Mouse (Mus musculus): ENCODE results near the gene Brwd1.
A peak's percentile ranks its signal among the peaks of the same experiment; 100 is the strongest.
"Not testable (repeated sequence)": the region's sequence is repeated elsewhere in the genome, so short reads cannot be mapped to it uniquely, and the experiment has no call there.

Gene Brwd1

DNA sequence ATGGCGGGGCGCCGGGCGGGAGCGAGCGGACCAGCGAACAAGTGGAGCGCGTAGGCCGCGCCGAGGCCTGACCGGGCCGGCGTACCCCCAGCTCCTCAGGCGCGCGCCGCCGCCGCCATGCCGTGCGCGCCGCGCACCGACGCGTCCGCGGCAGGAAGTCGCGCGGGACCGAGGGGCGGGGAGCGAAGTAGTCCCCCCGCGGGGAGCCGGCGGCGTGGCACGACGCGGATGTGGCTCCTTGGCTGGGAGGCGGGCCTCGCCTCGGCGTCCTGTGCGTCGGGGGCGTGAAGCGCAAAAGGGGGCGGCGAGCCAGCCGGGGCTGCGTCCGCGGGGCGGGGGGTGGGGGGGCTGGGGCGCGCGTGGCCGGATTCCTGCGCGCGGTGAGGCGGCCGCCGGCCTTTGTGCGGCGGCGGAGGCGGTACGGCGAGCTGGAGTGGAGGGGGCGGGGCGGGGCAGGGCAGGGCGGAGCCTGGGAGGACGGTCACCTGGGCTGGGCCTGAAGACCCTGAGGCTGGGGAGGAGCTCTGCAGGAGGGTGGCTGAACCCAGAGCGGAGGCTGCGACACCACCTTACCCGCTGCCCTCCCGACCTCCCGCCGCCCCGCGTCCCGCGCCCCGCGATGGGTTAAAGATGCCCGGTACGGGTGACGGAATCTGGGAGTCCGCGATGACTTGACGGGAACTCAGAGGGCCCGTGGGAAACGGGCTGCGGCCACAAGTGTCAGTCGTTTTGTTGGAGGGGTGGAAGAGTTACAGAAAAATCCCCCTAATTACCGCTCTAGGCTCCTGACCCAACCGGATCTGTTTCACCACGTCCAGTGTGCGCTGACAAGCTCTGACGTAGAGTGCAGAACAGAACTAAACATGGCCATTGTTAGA, at the start of gene Brwd1:
TSS of gene Brwd1 (minus strand) at position 226 of the 878 bp plus-strand sequence.
- DNase-seq (ENCODE audit: low read depth, low spot score): peak; percentile 98

DNA sequence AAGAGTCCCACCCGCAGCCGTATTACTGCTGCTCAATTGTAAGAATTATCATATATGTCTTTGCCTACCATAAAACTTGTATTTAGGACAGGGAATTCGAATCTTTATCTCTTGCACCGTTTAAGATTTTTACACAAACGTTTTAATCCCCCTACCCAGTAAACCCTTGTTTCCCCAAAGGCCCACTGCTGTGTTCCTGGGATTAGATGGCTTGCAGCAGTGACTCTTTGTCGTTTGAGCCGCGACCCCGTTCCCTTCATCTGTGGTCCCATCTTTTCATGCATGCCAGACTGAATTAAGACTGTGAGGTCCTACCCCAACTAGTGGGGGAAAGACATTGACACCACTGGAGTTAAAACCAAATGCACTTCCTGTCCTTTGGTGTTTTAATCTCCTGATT, 46.1 kb upstream of the Brwd1 start:
- no peak for DNase-seq (ENCODE audit: low read depth, low spot score)

DNA sequence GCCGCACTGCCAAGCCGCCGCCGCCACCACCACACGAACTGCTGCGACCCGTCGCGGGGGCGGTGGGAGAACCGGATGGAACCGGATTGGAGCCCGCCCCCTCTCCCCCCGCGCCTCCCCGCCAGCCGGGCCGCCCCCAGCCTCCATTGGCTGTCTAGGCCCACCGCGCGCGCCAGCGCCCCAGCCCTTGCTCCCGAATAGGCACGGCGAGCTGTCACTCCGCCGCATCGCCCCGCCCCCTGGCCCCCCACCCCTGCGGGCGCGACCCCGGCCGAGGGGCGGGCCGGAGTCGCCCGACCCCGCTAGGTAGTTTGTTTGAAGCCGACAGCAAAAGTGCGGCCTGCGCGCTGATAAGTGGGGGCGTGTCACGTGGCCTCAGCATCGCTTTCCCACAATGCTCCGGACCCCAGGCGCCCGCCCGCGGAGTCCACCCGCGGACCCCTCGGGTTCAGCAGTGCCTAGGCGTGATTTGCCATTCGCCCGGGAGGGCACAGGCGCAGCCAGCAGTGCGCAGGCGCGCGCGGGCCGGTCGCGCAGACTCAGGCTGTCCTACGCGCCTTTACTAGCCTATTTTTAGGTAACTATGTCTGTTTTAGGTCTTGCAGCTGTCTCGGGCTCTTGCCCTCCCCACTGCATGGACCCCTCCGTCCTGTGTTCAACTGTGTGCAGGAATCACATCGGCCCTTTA, 45.5 kb upstream of the Brwd1 start, which contains the start of gene Hmgn1:
TSS of gene Hmgn1 (minus strand) at position 73 of the 688 bp plus-strand sequence.
- DNase-seq (ENCODE audit: low read depth, low spot score): peak; percentile 99

DNA sequence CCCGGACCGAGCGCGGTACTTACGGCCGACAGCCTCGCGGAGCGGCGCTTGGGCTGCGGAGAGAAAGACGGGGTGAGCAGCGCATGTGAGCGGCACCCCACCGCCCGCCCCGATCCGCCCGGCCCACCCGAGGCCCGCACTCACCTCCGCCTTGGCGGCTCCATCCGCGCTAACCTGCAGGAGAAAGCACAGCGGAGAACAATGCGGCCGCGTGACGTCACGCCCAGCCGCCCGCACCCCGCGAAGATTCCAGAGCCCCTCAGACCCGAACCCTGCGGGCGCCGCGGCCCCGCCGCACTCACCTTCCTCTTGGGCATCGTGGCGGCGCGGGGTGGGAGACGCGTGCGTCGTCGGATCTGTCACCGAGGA, 44.9 kb upstream of the Brwd1 start:
- peak; percentile 68 for DNase-seq (ENCODE audit: low read depth, low spot score)

DNA sequence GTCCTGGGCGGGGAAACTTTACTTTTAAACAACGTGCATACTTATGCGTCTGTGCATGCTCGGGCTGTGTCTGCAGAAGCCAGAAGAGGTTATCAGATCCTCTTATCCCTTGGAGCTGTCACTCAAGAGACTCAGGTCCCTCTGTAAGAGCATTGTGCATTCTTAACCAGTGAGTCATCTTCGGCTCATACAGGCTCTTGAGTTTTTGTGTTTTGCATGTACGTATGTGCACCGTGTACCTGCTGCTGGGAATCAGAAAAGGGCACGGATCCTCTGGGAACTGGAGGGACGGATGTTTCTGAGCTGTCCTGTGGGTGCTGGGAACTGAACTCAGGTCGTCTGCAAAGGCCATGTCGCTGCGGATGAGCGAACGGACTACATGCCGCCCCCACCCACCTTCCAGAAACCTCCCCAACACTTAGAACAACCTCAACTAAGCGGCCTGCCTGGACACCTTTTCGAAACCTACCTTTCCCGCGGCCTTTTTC, 44.4 kb upstream of the Brwd1 start:
- peak; percentile 22 for DNase-seq (ENCODE audit: low read depth, low spot score)

DNA sequence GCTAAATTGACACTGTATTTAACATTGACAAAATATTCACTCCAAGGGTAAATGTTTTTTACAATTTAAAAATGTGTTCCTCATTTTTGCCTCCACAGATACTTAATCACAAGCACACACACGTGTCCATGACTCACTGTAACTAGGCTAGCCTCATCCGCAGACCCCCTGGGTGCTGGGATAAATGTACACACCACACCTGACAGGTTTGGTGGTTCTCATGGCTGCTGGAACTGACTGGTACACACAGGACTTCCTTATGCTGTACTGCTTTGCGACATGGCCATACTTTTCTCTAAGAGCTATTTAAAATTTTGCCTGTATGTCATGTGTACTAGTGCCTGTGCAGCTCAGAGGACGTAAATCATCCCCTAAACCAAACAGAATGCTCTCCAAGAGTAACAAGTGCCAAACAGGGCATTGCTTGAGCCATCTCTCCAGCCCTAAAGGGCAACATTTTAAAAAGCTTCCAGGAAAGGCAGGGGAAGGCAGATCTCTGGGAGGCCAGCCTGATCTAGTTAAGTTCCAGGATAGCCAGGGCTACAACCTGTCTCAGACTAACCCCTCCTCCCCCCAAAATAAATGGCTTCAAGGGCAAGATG, 37.8 kb upstream of the Brwd1 start:
- no peak for DNase-seq (ENCODE audit: low read depth, low spot score)

DNA sequence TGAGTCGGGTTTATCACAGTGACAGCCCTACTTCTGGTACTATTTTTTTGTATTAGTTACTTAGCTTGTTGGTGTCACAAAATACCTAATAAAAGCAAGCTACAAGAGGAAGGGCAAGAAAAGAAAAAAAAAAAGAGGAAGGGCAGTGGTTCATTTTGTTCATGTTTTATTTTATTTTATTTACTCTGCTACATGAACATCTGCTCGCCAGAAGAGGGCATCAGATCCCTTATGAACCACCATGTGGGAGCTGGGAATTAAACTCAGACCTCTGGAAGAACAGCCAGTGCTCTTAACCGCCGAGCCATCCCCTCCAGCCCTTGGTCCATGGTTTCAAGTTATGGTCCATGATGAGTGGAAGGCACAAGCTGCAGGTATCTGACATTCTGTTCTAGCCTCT, 32.4 kb upstream of the Brwd1 start:
- no peak for DNase-seq (ENCODE audit: low read depth, low spot score)

DNA sequence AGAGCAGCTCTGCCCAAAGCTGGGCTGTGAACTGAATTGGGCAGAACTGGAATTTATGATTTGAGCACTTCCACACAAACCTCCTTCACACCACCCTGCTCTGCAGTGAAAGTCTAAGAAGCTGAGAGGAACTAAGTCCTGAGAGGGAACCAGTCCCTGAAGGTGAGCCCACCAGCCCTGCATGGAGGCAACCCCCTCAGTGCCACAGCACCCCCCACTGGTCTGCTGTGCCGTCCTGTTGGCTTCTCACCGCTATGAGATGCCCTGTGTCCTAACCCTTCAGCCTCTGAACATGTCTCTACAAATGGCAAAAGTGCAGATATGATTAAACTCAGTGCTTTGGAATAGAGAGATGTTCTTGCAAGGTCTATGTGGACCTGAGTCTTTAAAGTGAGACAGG, 30.4 kb upstream of the Brwd1 start:
- no peak for DNase-seq (ENCODE audit: low read depth, low spot score)

DNA sequence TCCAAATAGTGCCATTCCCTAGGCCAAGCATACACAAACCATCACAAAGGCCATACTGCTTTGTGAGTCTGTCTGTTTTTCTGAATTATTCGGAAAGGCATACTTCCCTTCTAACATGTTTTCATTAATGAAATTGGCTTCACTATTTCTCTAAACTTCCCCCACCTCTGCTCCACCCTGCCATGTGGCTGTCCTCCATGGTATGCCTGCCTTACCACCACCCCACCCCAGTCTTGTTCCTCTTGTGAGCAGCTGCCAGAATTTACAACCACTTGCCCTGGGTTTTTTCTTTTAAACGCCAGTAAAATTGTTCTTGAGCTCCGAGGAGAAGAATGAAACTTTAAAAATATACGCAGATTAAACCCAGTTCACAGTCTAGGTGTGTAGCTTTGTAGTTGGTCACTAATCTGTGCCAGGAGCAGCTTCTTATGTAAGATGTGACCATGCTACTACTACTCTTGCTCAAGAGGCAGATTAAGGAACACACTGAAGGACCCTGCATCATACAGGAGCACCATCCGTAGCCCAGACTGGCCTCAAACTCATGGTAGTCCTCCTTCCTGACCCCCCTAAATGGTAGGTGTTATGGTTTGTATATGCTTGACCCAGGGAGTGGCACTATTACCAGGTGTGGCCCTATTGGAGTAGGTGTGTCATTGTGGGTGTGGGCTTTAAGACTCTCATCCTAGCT, 28.5 kb upstream of the Brwd1 start:
- no peak for DNase-seq (ENCODE audit: low read depth, low spot score)

DNA sequence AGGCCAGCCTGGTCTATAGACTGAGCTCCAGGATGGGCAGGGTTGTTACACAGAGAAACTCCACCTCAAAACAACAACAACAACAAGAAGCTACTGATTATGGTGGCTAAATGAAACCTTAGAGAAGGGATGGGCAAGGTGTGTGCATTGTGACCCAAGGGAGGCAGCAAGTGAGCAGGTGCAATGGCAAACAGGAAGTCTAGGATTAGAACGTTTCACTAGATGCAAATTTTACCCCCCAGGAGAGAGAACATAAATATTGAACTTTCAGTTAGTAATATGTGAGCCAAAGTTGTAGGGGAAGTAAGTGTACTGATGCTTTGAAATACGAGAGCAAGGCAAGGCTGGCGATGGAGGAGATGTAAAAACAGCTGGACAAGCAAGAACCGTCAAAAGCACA, 27.3 kb upstream of the Brwd1 start:
- DNase-seq (ENCODE audit: low read depth, low spot score): no peak

DNA sequence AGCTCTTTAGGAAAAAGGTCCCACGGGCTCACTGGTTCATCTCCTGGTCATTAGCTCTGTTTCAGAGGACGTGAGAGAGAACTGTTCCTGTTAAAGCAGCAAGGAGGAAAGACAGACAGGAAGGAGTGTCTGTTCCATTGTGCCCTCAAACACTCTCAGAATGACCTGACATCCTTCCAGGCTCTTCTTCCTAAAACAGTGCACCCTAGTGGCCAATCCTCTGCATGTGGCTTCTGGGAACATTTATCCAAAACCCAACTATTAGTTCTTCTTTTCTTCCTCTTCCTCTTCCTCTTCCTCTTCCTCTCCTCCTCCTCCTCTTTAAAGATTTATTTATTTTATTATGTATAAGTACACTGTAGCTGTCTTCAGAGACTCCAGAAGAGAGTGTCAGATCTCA, 20.7 kb upstream of the Brwd1 start:
- DNase-seq (ENCODE audit: low read depth, low spot score): peak; percentile 45

DNA sequence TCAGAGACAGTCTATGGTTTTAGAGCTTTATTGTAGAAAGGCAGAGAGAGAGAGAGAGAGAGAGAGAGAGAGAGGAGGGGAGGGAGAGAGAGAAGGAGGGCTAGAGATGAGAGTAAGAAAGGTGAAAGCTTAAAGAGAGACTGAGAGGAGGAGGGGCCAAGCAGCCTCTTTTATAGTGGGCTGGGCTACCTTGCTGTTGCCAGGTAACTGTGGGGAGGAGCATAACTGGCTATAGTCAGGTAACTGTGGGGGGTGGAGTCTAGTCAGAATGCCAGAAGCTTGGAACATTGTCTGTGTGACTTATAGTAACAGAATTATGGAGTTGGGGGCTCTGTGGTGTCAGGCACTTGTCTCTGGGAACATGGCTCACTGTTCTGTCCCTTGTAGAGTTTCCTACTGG, 15.5 kb upstream of the Brwd1 start:
- DNase-seq (ENCODE audit: low read depth, low spot score): not testable (repeated sequence)

DNA sequence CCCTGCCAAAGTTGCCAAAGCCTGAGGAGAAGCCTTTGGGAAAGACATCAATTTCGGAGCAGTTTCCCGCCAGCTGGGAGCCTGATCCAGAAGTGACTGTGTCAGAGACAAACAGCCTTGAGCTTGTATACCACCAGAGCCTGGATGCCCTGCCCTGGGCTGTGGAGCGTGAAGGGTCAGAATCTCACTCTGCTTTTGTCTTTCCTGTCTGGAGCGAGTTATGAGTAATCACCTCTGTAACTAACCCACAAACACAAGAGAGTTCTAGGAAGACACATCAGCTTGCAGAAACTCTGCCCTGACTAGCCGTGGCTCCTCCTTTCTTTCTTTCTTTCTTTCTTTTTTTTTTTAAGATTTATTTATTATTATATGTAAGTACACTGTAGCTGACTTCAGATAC, 13.6 kb upstream of the Brwd1 start:
- no peak for DNase-seq (ENCODE audit: low read depth, low spot score)

DNA sequence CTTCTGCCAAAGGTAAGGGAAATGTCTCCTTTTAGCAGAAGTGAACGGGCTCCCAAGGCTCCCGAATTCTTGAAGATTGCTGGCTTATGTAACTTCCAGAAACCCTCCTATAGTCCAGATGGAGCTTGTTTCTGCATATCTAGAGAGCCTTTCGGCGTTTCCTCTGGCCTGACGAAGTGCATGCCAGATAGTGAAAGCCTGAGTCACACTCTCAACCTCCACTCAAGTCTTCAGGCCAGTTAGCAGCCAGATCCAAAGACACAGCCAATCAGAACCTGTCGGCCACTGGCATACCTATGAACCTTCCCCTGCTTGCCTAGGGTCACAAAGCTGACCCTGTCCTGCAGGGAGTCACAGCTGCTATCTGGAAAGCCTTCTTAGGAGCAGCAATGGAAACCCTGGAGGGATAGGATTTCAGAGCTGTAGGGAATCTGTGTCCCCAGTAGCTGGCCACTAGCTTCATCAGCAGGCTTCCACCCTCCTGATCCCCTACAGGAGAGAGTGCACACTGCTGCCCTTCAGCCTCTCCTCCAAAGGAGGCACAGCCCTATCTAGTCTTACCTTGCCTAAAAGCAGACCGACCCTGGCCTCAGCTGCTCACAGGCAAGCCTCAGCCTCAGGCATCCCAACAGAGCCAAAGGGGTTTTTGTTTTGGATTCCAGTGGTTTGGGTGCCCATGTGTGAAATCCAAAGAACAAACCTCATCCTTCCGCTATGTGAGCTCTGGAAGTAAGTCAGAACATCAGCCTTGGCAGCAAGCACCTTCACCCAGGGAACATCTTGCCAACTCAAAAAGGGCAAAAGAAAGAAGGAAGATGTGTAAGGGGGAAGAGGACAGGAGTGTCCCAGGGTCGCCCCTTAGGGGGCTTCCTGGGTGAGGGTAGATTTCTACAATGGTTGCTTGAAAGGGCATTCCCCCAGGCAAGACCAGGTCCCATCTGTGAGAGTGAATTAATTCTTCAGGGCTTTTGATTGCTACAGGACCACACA, 9.5 kb upstream of the Brwd1 start:
- DNase-seq (ENCODE audit: low read depth, low spot score): peak; percentile 71

DNA sequence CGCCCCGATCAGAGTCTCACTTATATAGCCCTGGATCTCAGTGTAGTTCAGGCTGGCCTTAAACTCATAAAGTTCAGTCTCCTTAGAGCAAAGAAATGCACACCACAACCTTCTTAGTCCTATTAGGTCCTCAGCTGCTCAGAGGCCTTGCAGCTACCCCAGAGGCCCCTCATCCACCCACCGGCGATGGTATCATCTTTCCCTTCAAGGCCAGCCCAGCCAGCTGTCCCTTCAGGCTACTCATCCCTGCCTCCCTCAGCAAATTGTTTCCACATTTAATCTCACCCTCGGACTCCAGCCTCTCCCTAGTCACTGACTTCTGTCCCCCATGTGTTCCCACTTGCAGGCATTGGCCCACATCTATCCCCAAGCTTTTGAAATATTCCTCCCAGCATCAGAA, 5.8 kb upstream of the Brwd1 start:
- DNase-seq (ENCODE audit: low read depth, low spot score): no peak

DNA sequence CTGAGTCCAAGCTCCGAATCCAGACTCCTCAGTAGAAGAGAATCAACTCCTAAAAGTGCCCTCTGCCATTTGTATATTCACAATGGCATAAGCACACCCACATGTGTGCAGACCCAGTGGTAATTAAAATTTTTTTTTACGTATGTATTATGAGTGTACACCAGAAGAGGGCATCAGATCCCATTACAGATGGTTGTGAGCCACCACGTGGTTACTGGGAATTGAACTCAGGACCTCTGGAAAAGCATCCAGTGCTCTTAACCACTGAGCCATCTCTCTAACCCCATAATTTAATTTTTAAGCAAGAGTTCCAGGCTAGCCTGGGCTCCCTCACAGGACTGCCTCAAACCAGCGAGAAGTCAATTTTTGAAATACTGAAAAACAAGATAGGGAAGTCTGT, 5.1 kb upstream of the Brwd1 start:
- DNase-seq (ENCODE audit: low read depth, low spot score): no peak

DNA sequence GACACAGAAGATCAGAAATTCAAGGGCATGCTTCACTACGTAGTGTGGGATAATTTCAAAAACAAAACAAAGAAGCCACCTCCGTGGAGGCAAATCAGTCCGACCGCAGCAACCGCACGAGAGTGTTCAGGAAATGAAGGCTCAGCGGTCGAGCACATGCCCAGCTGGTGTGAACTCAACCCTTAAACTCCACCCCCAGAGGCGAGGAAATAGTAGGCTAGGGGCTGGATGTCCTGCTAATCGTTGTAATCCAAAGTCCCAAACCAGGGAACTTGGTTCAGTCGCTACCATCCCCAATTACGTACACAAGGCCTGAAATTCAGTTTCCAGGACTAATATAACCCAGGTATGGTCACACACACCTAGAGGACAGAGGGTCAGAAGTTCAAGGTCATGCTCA, 4.7 kb upstream of the Brwd1 start:
- no peak for DNase-seq (ENCODE audit: low read depth, low spot score)

DNA sequence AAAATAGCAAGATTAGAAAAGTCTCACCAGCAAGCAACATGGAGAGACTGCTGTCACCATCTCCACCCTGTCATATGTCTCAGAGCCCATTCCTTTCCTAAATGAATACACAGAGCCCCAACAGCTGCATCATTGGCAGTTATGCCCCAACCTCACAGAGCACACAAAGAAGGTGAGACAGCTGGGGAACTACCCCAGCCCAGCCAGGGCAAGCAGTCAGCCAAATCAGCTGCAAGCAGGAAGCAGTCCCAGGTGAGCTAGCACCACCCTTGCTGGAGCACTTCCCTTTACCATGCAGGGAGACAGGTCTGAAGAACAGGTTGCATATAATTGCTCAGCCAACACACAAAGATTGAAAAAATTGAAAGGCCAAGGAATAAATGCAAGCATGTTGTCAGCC, 3.3 kb upstream of the Brwd1 start:
- no peak for DNase-seq (ENCODE audit: low read depth, low spot score)

DNA sequence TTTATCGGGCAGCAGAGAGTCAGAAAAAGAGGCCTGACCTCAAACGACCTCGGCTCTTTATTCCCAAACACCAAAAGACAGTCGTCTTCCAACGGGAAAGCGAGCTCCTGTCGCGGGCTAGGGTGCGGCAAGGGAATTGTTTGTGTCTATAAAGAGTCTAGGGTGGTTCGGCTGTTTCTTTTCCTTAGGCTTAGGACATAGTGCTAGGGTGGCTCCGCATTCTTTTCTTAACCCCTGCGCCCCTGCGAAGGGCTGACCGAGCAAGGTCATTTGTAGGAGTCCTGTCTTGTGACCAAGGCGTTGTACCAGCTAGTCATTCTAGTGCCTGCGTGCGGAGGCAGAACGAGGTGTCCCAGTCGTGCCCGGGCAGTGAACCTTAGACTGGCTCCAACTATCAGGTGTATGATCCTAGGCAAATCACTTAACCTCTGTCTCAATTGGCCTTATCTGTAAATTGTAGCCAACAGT, 887 bp upstream of the Brwd1 start:
- no peak for DNase-seq (ENCODE audit: low read depth, low spot score)

DNA sequence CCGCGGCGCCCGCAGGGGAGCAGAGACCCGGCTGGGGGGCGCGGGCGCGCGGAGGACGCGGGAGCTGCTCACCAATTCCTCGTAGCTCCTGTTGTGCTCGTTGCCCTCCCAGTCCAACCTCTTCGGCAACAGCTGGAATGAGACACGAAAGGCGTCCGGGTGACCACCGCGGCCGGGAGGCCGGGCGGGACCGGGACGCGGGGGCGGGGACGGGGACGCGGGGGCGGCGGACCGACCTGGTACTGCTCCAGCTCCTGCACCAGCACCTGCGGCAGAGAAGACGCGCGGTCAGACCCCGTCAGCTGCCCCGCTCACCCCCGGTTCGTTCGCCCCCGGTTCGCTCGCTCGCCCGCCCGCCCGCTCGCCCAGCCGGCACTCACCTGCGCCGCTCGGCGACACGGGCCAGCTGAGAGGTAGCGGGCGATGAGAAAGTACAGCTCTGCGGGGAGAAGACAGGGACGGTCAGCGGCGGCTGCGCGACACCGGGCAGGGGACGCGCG, 534 bp downstream of the Brwd1 start:
- DNase-seq (ENCODE audit: low read depth, low spot score): peak; percentile 44
